Mouse (Mus musculus) central nervous system, embryonic 18 days (tissue): ENCODE results near the gene Fbxo30. TPM values are rescaled to one million over a fixed set of nuclear protein-coding genes. Genes with fewer than 3 reads are reported as not detected.

Experiments
- polyA plus RNA-seq: library from polyadenylated mRNA; depleted of rRNA; stranded (reverse); fragments of >200 nt; gene quantifications from 2 replicates; pipeline ENCODE4 v1.2.3, GENCODE M21; 2012; rRNA removed

Gene Fbxo30
- 7.3 and 7.8 TPM in 2 replicates for polyA plus RNA-seq

GRCm38 (mm10) chr10:11280578-11281463 is at the start of gene Fbxo30:
Gene Fbxo30 (plus strand): TSS chr10:11281330.

GRCm38 (mm10) chr10:11343205-11344141 is 62.3 kb downstream of the Fbxo30 start, which contains the start of gene Epm2a:
Gene Epm2a (plus strand): TSS chr10:11343404.

Other genes starting within 250 kb of the Fbxo30 start
- gene Grm1, start 199.0 kb upstream of the Fbxo30 start, polyA plus RNA-seq, result 11.7 and 12.4 TPM in 2 replicates
- 15.7 and 16.1 TPM in 2 replicates for gene Shprh, start 131.9 kb upstream of the Fbxo30 start, polyA plus RNA-seq
- gene Epm2a, start 62.1 kb downstream of the Fbxo30 start, polyA plus RNA-seq, result 10.1 and 11.6 TPM in 2 replicates